Mouse (Mus musculus): ENCODE results near the gene Slfnl1.

Slfnl1 gene

GRCm38 (mm10) chr4:120531986-120532385 lies at the start of gene Slfnl1:
Gene Slfnl1 (plus strand): TSS chr4:120532231.
- no peak for DNase-seq (ENCODE audit: low read depth)

GRCm38 (mm10) chr4:120487707-120488106 lies 44.3 kb upstream of the Slfnl1 start:
- no peak for DNase-seq (ENCODE audit: low read depth)

GRCm38 (mm10) chr4:120506955-120507354 lies 25.1 kb upstream of the Slfnl1 start:
- no peak for DNase-seq (ENCODE audit: low read depth)

- DNase-seq (ENCODE audit: low read depth): no peak
Measured at GRCm38 (mm10) chr4:120511203-120511602, 20.8 kb upstream of the Slfnl1 start.

GRCm38 (mm10) chr4:120514366-120514765 lies 17.7 kb upstream of the Slfnl1 start:
- DNase-seq (ENCODE audit: low read depth): no peak

GRCm38 (mm10) chr4:120516491-120516890 lies 15.5 kb upstream of the Slfnl1 start:
- no peak for DNase-seq (ENCODE audit: low read depth)

- DNase-seq (ENCODE audit: low read depth): no peak
Measured at GRCm38 (mm10) chr4:120516907-120517306, 15.1 kb upstream of the Slfnl1 start.

- DNase-seq (ENCODE audit: low read depth): peak; percentile 97
Measured at GRCm38 (mm10) chr4:120517335-120517734, 14.7 kb upstream of the Slfnl1 start.

GRCm38 (mm10) chr4:120521761-120522160 lies 10.3 kb upstream of the Slfnl1 start:
- DNase-seq (ENCODE audit: low read depth): no peak

- no peak for DNase-seq (ENCODE audit: low read depth)
Measured at GRCm38 (mm10) chr4:120522351-120522750, 9.7 kb upstream of the Slfnl1 start.

GRCm38 (mm10) chr4:120523092-120523491 lies 8.9 kb upstream of the Slfnl1 start:
- no peak for DNase-seq (ENCODE audit: low read depth)

GRCm38 (mm10) chr4:120528171-120528570 lies 3.9 kb upstream of the Slfnl1 start:
- no peak for DNase-seq (ENCODE audit: low read depth)

GRCm38 (mm10) chr4:120538664-120539063 lies 6.6 kb downstream of the Slfnl1 start:
- DNase-seq (ENCODE audit: low read depth): no peak

- no peak for DNase-seq (ENCODE audit: low read depth)
Measured at GRCm38 (mm10) chr4:120544896-120545295, 12.9 kb downstream of the Slfnl1 start.

- DNase-seq (ENCODE audit: low read depth): no peak
Measured at GRCm38 (mm10) chr4:120556592-120556991, 24.6 kb downstream of the Slfnl1 start.

- DNase-seq (ENCODE audit: low read depth): no peak
Measured at GRCm38 (mm10) chr4:120565726-120566125, 33.7 kb downstream of the Slfnl1 start.

- peak; percentile 36 for DNase-seq (ENCODE audit: low read depth)
Measured at GRCm38 (mm10) chr4:120568005-120568404, 36.0 kb downstream of the Slfnl1 start.

- no peak for DNase-seq (ENCODE audit: low read depth)
Measured at GRCm38 (mm10) chr4:120569025-120569424, 37.0 kb downstream of the Slfnl1 start.

- DNase-seq (ENCODE audit: low read depth): peak; percentile 79
Measured at GRCm38 (mm10) chr4:120569486-120570437, 37.7 kb downstream of the Slfnl1 start, which contains the start of gene Ctps. Gene Ctps (minus strand): TSS chr4:120570276.

GRCm38 (mm10) chr4:120570438-120571069 lies 38.5 kb downstream of the Slfnl1 start:
- DNase-seq (ENCODE audit: low read depth): no peak

- peak; percentile 44 for DNase-seq (ENCODE audit: low read depth)
Measured at GRCm38 (mm10) chr4:120571070-120571464, 39.0 kb downstream of the Slfnl1 start.

GRCm38 (mm10) chr4:120571691-120572090 lies 39.7 kb downstream of the Slfnl1 start:
- no peak for DNase-seq (ENCODE audit: low read depth)

- DNase-seq (ENCODE audit: low read depth): no peak
Measured at GRCm38 (mm10) chr4:120580894-120581293, 48.9 kb downstream of the Slfnl1 start.

All from fibroblast of lung, adult 2 months (primary cell).